Mouse (Mus musculus): ENCODE measurements around the gene Gga2.

GRCm38 (mm10) chr7:121946196-121946595, 74.8 kb downstream of the Gga2 start:
- no peak for TF ChIP-seq CTCF (IDR thresholded peaks at IDR 0.05; ENCODE audit: low read depth)
- no peak for TF ChIP-seq EP300 (IDR thresholded peaks at IDR 0.05; ENCODE audit: low read depth)

Data from liver, embryonic 14.5 days (tissue).